Mouse (Mus musculus): ENCODE data around the gene Ccnd2. TPM values are rescaled to one million over a fixed set of nuclear protein-coding genes. Genes with fewer than 3 reads are reported as not detected.
A peak's percentile ranks its signal among the peaks of the same experiment; 100 is the strongest.

Ccnd2 gene
- polyA plus RNA-seq, 1 experiment = 13.9 TPM

DNA sequence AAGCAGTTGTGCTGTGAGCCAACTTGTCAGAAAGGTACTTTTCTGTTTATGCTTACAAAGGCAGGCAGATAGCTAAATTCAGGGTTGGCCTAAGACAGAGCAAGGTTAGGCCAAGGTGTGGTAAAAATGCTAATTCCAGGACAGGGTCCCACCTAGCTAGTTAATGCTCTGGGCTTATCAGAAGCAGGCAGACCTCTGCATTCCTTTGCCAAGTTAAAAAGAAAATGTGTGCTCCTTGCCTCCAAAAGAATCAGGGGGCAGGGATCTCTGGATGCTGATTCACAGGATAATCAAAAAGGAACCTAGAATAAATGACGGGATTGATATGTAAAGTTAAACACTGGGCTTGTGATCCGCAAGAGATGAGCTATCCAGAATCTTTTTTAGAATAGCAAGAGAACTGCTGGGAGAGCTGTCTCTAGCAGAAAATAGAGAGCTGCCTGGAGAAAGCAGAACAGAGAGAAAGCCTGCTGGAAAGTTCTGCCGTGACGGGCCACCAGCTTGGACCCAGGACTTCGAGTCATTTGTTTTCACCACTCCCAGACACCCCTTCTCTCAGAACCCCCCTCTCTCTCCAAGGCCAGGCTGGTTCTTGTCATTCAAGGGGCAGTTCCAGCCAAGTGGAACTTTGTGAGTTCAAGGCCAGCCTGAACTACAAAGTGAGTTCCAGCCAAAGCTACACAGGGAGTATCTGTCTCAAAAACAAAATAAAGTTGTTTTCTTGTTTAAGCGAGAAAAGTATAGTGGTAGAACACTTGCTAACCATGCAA lies 48.3 kb downstream of the Ccnd2 start:
- peaks cover 4% of the 10 kb centered on the region for H3K36me3 ChIP-seq (ENCODE audit: control insufficient read depth, insufficient read depth)
- TF ChIP-seq POLR2A (IDR thresholded peaks at IDR 0.05; ENCODE audit: insufficient read length, low read depth) (no peak), MAX (IDR thresholded peaks at IDR 0.05; ENCODE audit: low read depth) (no peak), POLR2AphosphoS2 (IDR thresholded peaks at IDR 0.05; ENCODE audit: insufficient read length, low read depth) (no peak)
- no peak overlapping the region for H3K4me3 ChIP-seq
- no peaks in the 10 kb centered on the region for H3K27me3 ChIP-seq (ENCODE audit: control insufficient read depth, insufficient read depth, insufficient read length)
- no peak overlapping the region for H3K4me2 ChIP-seq (ENCODE audit: low read depth)
- H3ac ChIP-seq (ENCODE audit: control insufficient read depth, insufficient read length) = no peak overlapping the region
- H3K79me2 ChIP-seq (ENCODE audit: control insufficient read depth, insufficient read depth) = peaks cover 14% of the 10 kb centered on the region

- no peak overlapping the region for H3ac ChIP-seq (ENCODE audit: control insufficient read depth, insufficient read length)
- no peaks in the 10 kb centered on the region for H3K79me2 ChIP-seq (ENCODE audit: control insufficient read depth, insufficient read depth)
Observed at GRCm38 (mm10) chr6:127094565-127094964, 57.4 kb downstream of the Ccnd2 start.

DNA sequence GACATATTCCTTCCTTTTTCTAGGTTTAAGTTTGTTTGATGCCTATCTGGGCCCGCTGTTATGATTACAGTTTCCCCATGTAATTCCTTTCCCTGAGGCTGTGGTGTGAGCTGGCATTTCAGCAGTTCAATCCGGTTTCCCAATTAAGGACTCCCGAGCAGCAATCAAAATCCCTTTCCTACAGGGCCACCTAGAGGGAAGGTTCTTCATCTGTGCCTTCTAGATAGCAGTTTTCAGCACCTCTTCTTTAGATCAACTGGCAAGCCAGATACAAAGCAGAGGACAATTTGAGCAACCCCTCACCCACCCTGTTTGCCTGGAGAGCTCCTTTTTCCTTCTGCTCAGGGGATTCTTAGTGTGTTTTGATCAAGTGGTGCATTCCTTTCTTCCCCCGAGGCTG lies 65.3 kb downstream of the Ccnd2 start:
- TF ChIP-seq CEBPB (IDR thresholded peaks at IDR 0.05; ENCODE audit: insufficient read depth, poor library complexity, severe bottlenecking) = no peak
- TF ChIP-seq USF1 (IDR thresholded peaks at IDR 0.05; ENCODE audit: low read depth) = no peak
- TF ChIP-seq MYOG (IDR thresholded peaks at IDR 0.05; ENCODE audit: control insufficient read depth in 1 of 3, insufficient read depth in 1 of 3, insufficient read length in 2 of 3, low read depth in 2 of 3) = no peak
- no peak for TF ChIP-seq REST (IDR thresholded peaks at IDR 0.05; ENCODE audit: insufficient read depth, insufficient read length)
- no peak for TF ChIP-seq E2F4 (IDR thresholded peaks at IDR 0.05; ENCODE audit: insufficient read depth)
- Histone ChIP-seq H3K27me3 (ENCODE audit: control insufficient read depth, insufficient read depth, insufficient read length) (no peaks in the 10 kb centered on the region), H3K4me2 (ENCODE audit: low read depth) (no peak overlapping the region), H3ac (ENCODE audit: control insufficient read depth, insufficient read length) (no peak overlapping the region), H3K79me2 (ENCODE audit: control insufficient read depth, insufficient read depth) (no peaks in the 10 kb centered on the region), H3K36me3 (ENCODE audit: control insufficient read depth, insufficient read depth) (peaks cover 8% of the 10 kb centered on the region), H3K4me3 (no peak overlapping the region)

More at GRCm38 (mm10) chr6:127094565-127094964, 57.4 kb downstream of the Ccnd2 start:
- Histone ChIP-seq H3K36me3 (ENCODE audit: control insufficient read depth, insufficient read depth) (peaks cover 8% of the 10 kb centered on the region), H3K4me2 (ENCODE audit: low read depth) (no peak overlapping the region), H3K4me3 (no peak overlapping the region), H3K27me3 (ENCODE audit: control insufficient read depth, insufficient read depth, insufficient read length) (no peaks in the 10 kb centered on the region)
- TF ChIP-seq TCF12 (IDR thresholded peaks at IDR 0.05; ENCODE audit: insufficient read depth, poor library complexity, severe bottlenecking) (no peak), TCF3 (IDR thresholded peaks at IDR 0.05; ENCODE audit: insufficient read length, low read depth) (no peak), POLR2AphosphoS2 (IDR thresholded peaks at IDR 0.05; ENCODE audit: insufficient read length, low read depth) (no peak), MYOG (IDR thresholded peaks at IDR 0.05; ENCODE audit: control insufficient read depth in 1 of 3, insufficient read depth in 1 of 3, insufficient read length in 2 of 3, low read depth in 2 of 3) (peak in 1 of 3 experiments; percentile 28)

GRCm38 (mm10) chr6:127081820-127082219 lies 70.2 kb downstream of the Ccnd2 start:
- no peak overlapping the region for H3K4me2 ChIP-seq (ENCODE audit: low read depth)
- peaks cover 13% of the 10 kb centered on the region for H3K27me3 ChIP-seq (ENCODE audit: control insufficient read depth, insufficient read depth, insufficient read length)
- no peaks in the 10 kb centered on the region for H3K79me2 ChIP-seq (ENCODE audit: control insufficient read depth, insufficient read depth)
- no peak overlapping the region for H3K4me3 ChIP-seq
- no peaks in the 10 kb centered on the region for H3K36me3 ChIP-seq (ENCODE audit: control insufficient read depth, insufficient read depth)
- TF ChIP-seq POLR2AphosphoS2 (IDR thresholded peaks at IDR 0.05; ENCODE audit: insufficient read length, low read depth) (no peak), MAX (IDR thresholded peaks at IDR 0.05; ENCODE audit: low read depth) (no peak)
- H3ac ChIP-seq (ENCODE audit: control insufficient read depth, insufficient read length) = no peak overlapping the region

DNA sequence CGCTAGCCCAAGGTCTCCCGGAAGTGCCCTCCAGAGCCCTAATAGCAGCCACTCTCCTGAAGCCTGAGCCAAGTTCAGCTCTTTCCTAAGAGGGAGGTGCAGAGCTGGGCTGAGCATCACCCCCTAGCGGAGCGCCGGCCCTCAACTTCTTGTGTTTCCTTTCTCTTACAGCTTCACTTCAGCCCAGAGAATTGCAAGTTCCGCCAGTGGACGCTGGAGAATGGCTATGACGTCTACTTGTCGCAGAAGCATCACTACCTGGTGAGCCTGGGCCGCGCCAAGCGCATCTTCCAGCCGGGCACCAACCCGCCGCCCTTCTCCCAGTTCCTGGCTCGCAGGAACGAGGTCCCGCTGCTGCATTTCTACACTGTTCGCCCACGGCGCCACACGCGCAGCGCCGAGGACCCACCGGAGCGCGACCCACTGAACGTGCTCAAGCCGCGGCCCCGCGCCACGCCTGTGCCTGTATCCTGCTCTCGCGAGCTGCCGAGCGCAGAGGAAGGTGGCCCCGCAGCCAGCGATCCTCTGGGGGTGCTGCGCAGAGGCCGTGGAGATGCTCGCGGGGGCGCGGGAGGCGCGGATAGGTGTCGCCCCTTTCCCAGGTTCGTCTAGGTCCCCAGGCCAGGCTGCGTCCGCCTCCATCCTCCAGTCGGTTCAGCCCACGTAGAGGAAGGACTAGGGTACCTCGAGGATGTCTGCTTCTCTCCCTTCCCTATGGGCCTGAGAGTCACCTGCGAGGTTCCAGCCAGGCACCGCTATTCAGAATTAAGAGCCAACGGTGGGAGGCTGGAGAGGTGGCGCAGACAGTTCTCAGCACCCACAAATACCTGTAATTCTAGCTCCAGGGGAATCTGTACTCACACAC lies 71.9 kb downstream of the Ccnd2 start:
- no peaks in the 10 kb centered on the region for H3K36me3 ChIP-seq (ENCODE audit: control insufficient read depth, insufficient read depth)
- no peak overlapping the region for H3ac ChIP-seq (ENCODE audit: control insufficient read depth, insufficient read length)
- no peaks in the 10 kb centered on the region for H3K79me2 ChIP-seq (ENCODE audit: control insufficient read depth, insufficient read depth)
- H3K27me3 ChIP-seq (ENCODE audit: control insufficient read depth, insufficient read depth, insufficient read length) = peaks cover 19% of the 10 kb centered on the region
- TF ChIP-seq POLR2AphosphoS2 (IDR thresholded peaks at IDR 0.05; ENCODE audit: insufficient read length, low read depth) = no peak
- TF ChIP-seq POLR2A (IDR thresholded peaks at IDR 0.05; ENCODE audit: insufficient read length, low read depth) = no peak
- no peak for TF ChIP-seq USF1 (IDR thresholded peaks at IDR 0.05; ENCODE audit: low read depth)
- no peak for TF ChIP-seq REST (IDR thresholded peaks at IDR 0.05; ENCODE audit: insufficient read depth, insufficient read length)
- TF ChIP-seq MYOG (IDR thresholded peaks at IDR 0.05; ENCODE audit: control insufficient read depth in 1 of 3, insufficient read depth in 1 of 3, insufficient read length in 2 of 3, low read depth in 2 of 3) = no peak
- TF ChIP-seq MYOD1 (IDR thresholded peaks at IDR 0.05; ENCODE audit: control insufficient read depth in 1 of 3, insufficient read length in 2 of 3, low read depth in 2 of 3) = no peak
- no peak for TF ChIP-seq CEBPB (IDR thresholded peaks at IDR 0.05; ENCODE audit: insufficient read depth, poor library complexity, severe bottlenecking)
- TF ChIP-seq TCF3 (IDR thresholded peaks at IDR 0.05; ENCODE audit: insufficient read length, low read depth) = no peak
- no peak overlapping the region for H3K4me3 ChIP-seq
- H3K4me2 ChIP-seq (ENCODE audit: low read depth) = peak overlapping the region; percentile 42

Other genes starting within 250 kb of the Ccnd2 start
- 10.7 TPM for gene Dyrk4, start 230.4 kb downstream of the Ccnd2 start, polyA plus RNA-seq (2012; fragmentation: generic; extraction: Trizol)
- gene Rad51ap1, start 212.6 kb downstream of the Ccnd2 start, polyA plus RNA-seq (2012; fragmentation: generic; extraction: Trizol) = 4.6 TPM
- 18.4 TPM for gene D6Wsu163e, start 212.2 kb downstream of the Ccnd2 start, polyA plus RNA-seq (2012; fragmentation: generic; extraction: Trizol)
- gene Fgf6, start 136.6 kb downstream of the Ccnd2 start, polyA plus RNA-seq (2012; fragmentation: generic; extraction: Trizol) = not detected
- not detected for gene Fgf23, start 79.3 kb downstream of the Ccnd2 start, polyA plus RNA-seq (2012; fragmentation: generic; extraction: Trizol)
- gene Tigar, start 42.6 kb downstream of the Ccnd2 start, polyA plus RNA-seq (2012; fragmentation: generic; extraction: Trizol) = 4.7 TPM

Data from myocyte (in vitro differentiated cells).